Mouse (Mus musculus) MEL (cell line): ENCODE measurements at regions not wholly inside any gene's neighbourhood (a gene's known extent, or its start where the extent isn't known, plus 50 kb on each side); places are given as distances from the start of the nearest gene placed in this dataset.

Experiments
- DNase-seq: peaks from one replicate; pipeline ENCODE4 v3.0.0; 2011; ENCODE audit warnings: low read depth, low spot score
- H3K27ac ChIP-seq: 2 replicates; pipeline ENCODE4 v1.5.1; 2012; ENCODE audit warnings: low read depth, mild to moderate bottlenecking, control low read depth, low read length, moderate library complexity; ENCODE audit not compliant: control insufficient read depth
- H3K27me3 ChIP-seq, 2 experiments: fragments of 150-350 bp in 1 of 2; sonication (generic) in 1 of 2; 2 replicates each; pipeline ENCODE4 v1.6.1; 2012; ENCODE audit warnings: low read length in 2 of 2, mild to moderate bottlenecking in 2 of 2, improper control_type of control experiment in 1 of 2, moderate library complexity in 1 of 2; ENCODE audit not compliant: insufficient read depth in 2 of 2, control insufficient read depth in 1 of 2
- H3K36me3 ChIP-seq, 2 experiments: 2 replicates each; pipeline ENCODE4 v1.6.1; 2012 to 2014; ENCODE audit warnings: low read length in 2 of 2, improper control_type of control experiment in 1 of 2, inconsistent platforms in 1 of 2, mild to moderate bottlenecking in 1 of 2; ENCODE audit not compliant: insufficient read depth in 2 of 2, control insufficient read depth in 1 of 2
- H3K4me1 ChIP-seq, 2 experiments: fragments of 150-350 bp in 1 of 2; sonication (generic) in 1 of 2; 2 replicates each; pipeline ENCODE4 v1.6.1; 2012; ENCODE audit warnings: low read length in 2 of 2, improper control_type of control experiment in 1 of 2, mild to moderate bottlenecking in 1 of 2; ENCODE audit not compliant: insufficient read depth in 2 of 2, control insufficient read depth in 1 of 2
- H3K4me3 ChIP-seq, 2 experiments: fragments of 150-350 bp in 1 of 2; sonication (generic) in 1 of 2; 2 replicates each; pipeline ENCODE4 v1.5.1; 2012; ENCODE audit warnings: low read depth in 2 of 2, low read length in 2 of 2, mild to moderate bottlenecking in 2 of 2, moderate library complexity in 2 of 2, control low read depth in 1 of 2, improper control_type of control experiment in 1 of 2; ENCODE audit not compliant: control insufficient read depth in 1 of 2, insufficient read depth in 1 of 2
- H3K79me2 ChIP-seq: 2 replicates; pipeline ENCODE4 v1.6.1; 2012; ENCODE audit warnings: mild to moderate bottlenecking, low read length, moderate library complexity; ENCODE audit not compliant: control insufficient read depth, poor library complexity, insufficient read depth
- H3K9ac ChIP-seq: 2 replicates; pipeline ENCODE4 v1.6.1; 2012; ENCODE audit warnings: low read depth, mild to moderate bottlenecking, control low read depth, low read length, moderate library complexity; ENCODE audit not compliant: control insufficient read depth, poor library complexity, severe bottlenecking
- H3K9me3 ChIP-seq: fragments of 150-350 bp; sonication (generic); replicated peaks from 2 replicates; pipeline ENCODE4 v1.6.1; 2012; ENCODE audit warnings: mild to moderate bottlenecking, low read length, improper control_type of control experiment, moderate library complexity; ENCODE audit not compliant: insufficient read depth
- CHD1 ChIP-seq: IDR thresholded peaks from 2 replicates; pipeline ENCODE4 v1.6.1; 2012; ENCODE audit warnings: low read depth, mild to moderate bottlenecking, inconsistent platforms, low read length, improper control_type of control experiment
- CHD2 ChIP-seq: IDR thresholded peaks from 2 replicates; pipeline ENCODE4 v1.6.1; 2011; ENCODE audit warnings: low read length, improper control_type of control experiment
- CTCF ChIP-seq, 3 experiments: IDR thresholded peaks in 2 of 3; conservative IDR thresholded peaks in 1 of 3; 2 replicates each; pipeline ENCODE4 v1.5.1; 2011 to 2012; ENCODE audit warnings: low read length in 3 of 3, low read depth in 2 of 3, mild to moderate bottlenecking in 2 of 3, improper control_type of control experiment in 1 of 3, inconsistent platforms in 1 of 3, mixed read lengths in 1 of 3, moderate library complexity in 1 of 3; ENCODE audit not compliant: control insufficient read depth in 1 of 3, insufficient read depth in 1 of 3, poor library complexity in 1 of 3, severe bottlenecking in 1 of 3
- E2F4 ChIP-seq: IDR thresholded peaks from 2 replicates; pipeline ENCODE4 v1.6.1; 2011; ENCODE audit warnings: low read depth, low read length, improper control_type of control experiment, borderline replicate concordance
- ELF1 ChIP-seq: IDR thresholded peaks from 2 replicates; pipeline ENCODE4 v1.6.1; 2014; ENCODE audit warnings: low read depth, mild to moderate bottlenecking, inconsistent platforms, low read length, improper control_type of control experiment, moderate library complexity
- EP300 ChIP-seq, 2 experiments: IDR thresholded peaks; 2 replicates each; pipeline ENCODE4 v1.6.1; 2011; ENCODE audit warnings: improper control_type of control experiment in 2 of 2, low read length in 2 of 2, low read depth in 1 of 2, mild to moderate bottlenecking in 1 of 2
- ETS1 ChIP-seq: IDR thresholded peaks from 2 replicates; pipeline ENCODE4 v1.6.1; 2012; ENCODE audit warnings: low read depth, mild to moderate bottlenecking, inconsistent platforms, low read length, improper control_type of control experiment, moderate library complexity
- GABPA ChIP-seq: IDR thresholded peaks from 2 replicates; pipeline ENCODE4 v1.6.1; 2012; ENCODE audit warnings: low read depth, mild to moderate bottlenecking, inconsistent platforms, low read length, improper control_type of control experiment, moderate library complexity
- GATA1 ChIP-seq: IDR thresholded peaks from 2 replicates; pipeline ENCODE4 v1.6.1; 2011; ENCODE audit warnings: low read depth, low read length, improper control_type of control experiment
- JUND ChIP-seq: IDR thresholded peaks from 2 replicates; pipeline ENCODE4 v1.6.1; 2011; ENCODE audit warnings: low read depth, mild to moderate bottlenecking, improper control_type of control experiment, low read length
- KAT2A ChIP-seq: conservative IDR thresholded peaks from 2 replicates; pipeline ENCODE4 v1.6.1; 2012; ENCODE audit warnings: low read depth, low read length, improper control_type of control experiment, inconsistent platforms
- MAFK ChIP-seq: IDR thresholded peaks from 2 replicates; pipeline ENCODE4 v1.6.1; 2011; ENCODE audit warnings: low read depth, mild to moderate bottlenecking, low read length, improper control_type of control experiment, borderline replicate concordance
- MAX ChIP-seq: IDR thresholded peaks from 2 replicates; pipeline ENCODE4 v1.6.1; 2011; ENCODE audit warnings: low read length, improper control_type of control experiment
- MAZ ChIP-seq: IDR thresholded peaks from 2 replicates; pipeline ENCODE4 v1.6.1; 2012; ENCODE audit warnings: low read depth, mild to moderate bottlenecking, inconsistent platforms, low read length, improper control_type of control experiment
- MEF2A ChIP-seq: IDR thresholded peaks from 2 replicates; pipeline ENCODE4 v1.6.1; 2014; ENCODE audit warnings: low read depth, mild to moderate bottlenecking, inconsistent platforms, low read length, improper control_type of control experiment; ENCODE audit not compliant: poor library complexity, insufficient replicate concordance, severe bottlenecking; ENCODE audit errors: extremely low read depth
- NELFE ChIP-seq: IDR thresholded peaks from 2 replicates; pipeline ENCODE4 v1.6.1; 2011; ENCODE audit warnings: low read depth, low read length, improper control_type of control experiment
- NRF1 ChIP-seq: IDR thresholded peaks from 2 replicates; pipeline ENCODE4 v1.6.1; 2014; ENCODE audit warnings: low read depth, mild to moderate bottlenecking, inconsistent platforms, low read length, improper control_type of control experiment, moderate library complexity; ENCODE audit not compliant: poor library complexity, insufficient read depth, severe bottlenecking
- POLR2A ChIP-seq, 2 experiments: IDR thresholded peaks; 2 replicates each; pipeline ENCODE4 v1.6.1; 2011 to 2012; ENCODE audit warnings: low read length in 2 of 2, mild to moderate bottlenecking in 2 of 2, control low read depth in 1 of 2, improper control_type of control experiment in 1 of 2, low read depth in 1 of 2, moderate library complexity in 1 of 2; ENCODE audit not compliant: control insufficient read depth in 1 of 2, insufficient read depth in 1 of 2, poor library complexity in 1 of 2
- POLR2AphosphoS2 ChIP-seq: IDR thresholded peaks from 2 replicates; pipeline ENCODE4 v1.6.1; 2011; ENCODE audit warnings: low read length, improper control_type of control experiment
- RAD21 ChIP-seq: IDR thresholded peaks from 2 replicates; pipeline ENCODE4 v1.6.1; 2011; ENCODE audit warnings: mild to moderate bottlenecking, low read depth, low read length, improper control_type of control experiment
- SMC3 ChIP-seq: IDR thresholded peaks from 2 replicates; pipeline ENCODE4 v1.6.1; 2011; ENCODE audit warnings: low read depth, low read length, improper control_type of control experiment
- TAL1 ChIP-seq: IDR thresholded peaks from 2 replicates; pipeline ENCODE4 v1.6.1; 2012; ENCODE audit warnings: mild to moderate bottlenecking, inconsistent platforms, low read length, moderate library complexity, mixed read lengths
- TBP ChIP-seq: IDR thresholded peaks from 2 replicates; pipeline ENCODE4 v1.8.0; 2011; ENCODE audit warnings: low read depth, low read length, improper control_type of control experiment
- TCF12 ChIP-seq: IDR thresholded peaks from 2 replicates; pipeline ENCODE4 v1.6.1; 2014; ENCODE audit warnings: low read depth, mild to moderate bottlenecking, inconsistent platforms, low read length, improper control_type of control experiment, moderate library complexity
- USF2 ChIP-seq, 2 experiments: IDR thresholded peaks; 2 replicates each; pipeline ENCODE4 v1.6.1; 2011 to 2012; ENCODE audit warnings: improper control_type of control experiment in 2 of 2, low read length in 2 of 2, borderline replicate concordance in 1 of 2, inconsistent platforms in 1 of 2, low read depth in 1 of 2, mild to moderate bottlenecking in 1 of 2; ENCODE audit not compliant: insufficient read depth in 1 of 2

DNA sequence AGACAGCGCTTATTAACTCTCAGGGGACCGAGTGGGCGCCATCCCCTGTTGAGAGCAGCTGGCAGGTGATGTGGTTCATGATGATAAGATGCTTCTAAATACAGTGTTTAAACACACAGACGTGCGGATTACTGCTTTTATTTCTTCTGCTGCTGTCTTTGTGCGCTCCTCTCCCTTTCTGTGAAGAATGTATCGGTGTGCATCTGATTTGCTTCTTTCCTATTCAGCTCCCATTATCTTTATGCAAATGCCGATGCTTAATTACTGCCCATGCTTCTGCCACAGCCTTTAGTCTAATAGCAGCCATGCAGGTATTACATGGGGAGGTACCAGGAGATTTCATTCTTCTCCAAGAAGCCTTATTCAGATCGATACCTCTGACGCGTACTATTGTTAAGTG lies 240.6 kb upstream of the Smlr1 start:
- H3K9me3 ChIP-seq = no peaks in the 10 kb centered on the region
- TF ChIP-seq SMC3 = no peak
- TF ChIP-seq NRF1 = no peak
- TF ChIP-seq ELF1 = no peak
- no peak for TF ChIP-seq TCF12
- no peak for TF ChIP-seq MAFK
- no peak for TF ChIP-seq EP300 (IDR thresholded peaks at IDR 0.05; ENCODE audit: low read depth in 1 of 2, low read length in 2 of 2)
- no peak for TF ChIP-seq GABPA
- TF ChIP-seq USF2 (IDR thresholded peaks at IDR 0.05; ENCODE audit: borderline replicate concordance in 1 of 2, insufficient read depth in 1 of 2, low read depth in 1 of 2, low read length in 2 of 2) = no peak
- no peak for TF ChIP-seq POLR2AphosphoS2
- TF ChIP-seq MAZ = no peak
- TF ChIP-seq TBP = no peak
- TF ChIP-seq KAT2A = no peak
- TF ChIP-seq RAD21 = no peak
- no peak for TF ChIP-seq CTCF (IDR thresholded peaks at IDR 0.05 in 2 of 3, conservative IDR thresholded peaks at IDR 0.05 in 1 of 3; ENCODE audit: control insufficient read depth in 1 of 3, insufficient read depth in 1 of 3, low read depth in 2 of 3, low read length in 3 of 3, poor library complexity in 1 of 3, severe bottlenecking in 1 of 3)
- no peak for TF ChIP-seq GATA1
- TF ChIP-seq E2F4 = no peak
- no peak for TF ChIP-seq MAX
- no peak for TF ChIP-seq JUND
- H3K27ac ChIP-seq = no peak overlapping the region

DNA sequence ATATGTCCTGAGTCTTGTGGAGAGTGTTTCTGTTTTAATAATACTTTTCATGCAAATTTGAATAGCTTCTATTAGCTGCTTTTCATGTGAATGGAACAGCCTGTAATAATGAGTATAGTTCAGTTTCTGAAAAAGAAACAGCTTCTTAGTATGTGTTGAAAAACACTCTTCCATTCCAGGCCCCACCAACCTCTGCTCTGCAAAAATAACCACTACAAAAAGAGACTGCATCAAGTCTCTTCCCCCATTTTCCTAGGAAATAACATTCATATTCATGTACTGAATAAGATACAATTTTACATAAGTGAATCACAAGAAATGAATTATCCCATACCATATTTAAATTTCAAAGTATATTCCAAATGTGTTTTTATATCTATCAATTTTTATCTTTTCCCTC lies 234.0 kb upstream of the Smlr1 start:
- H3K4me3 ChIP-seq = no peak overlapping the region
- no peaks in the 10 kb centered on the region for H3K9me3 ChIP-seq
- H3K9ac ChIP-seq = no peak overlapping the region
- no peaks in the 10 kb centered on the region for H3K79me2 ChIP-seq
- no peak for TF ChIP-seq CHD1
- TF ChIP-seq CHD2 = no peak
- TF ChIP-seq MAX = no peak
- no peak for TF ChIP-seq MEF2A
- no peak for TF ChIP-seq ETS1
- TF ChIP-seq NELFE = no peak
- no peak for TF ChIP-seq TAL1
- no peak for TF ChIP-seq E2F4
- TF ChIP-seq RAD21 = no peak
- TF ChIP-seq TCF12 = no peak
- no peak for TF ChIP-seq POLR2A (IDR thresholded peaks at IDR 0.05; ENCODE audit: control insufficient read depth in 1 of 2, insufficient read depth in 1 of 2, low read depth in 1 of 2, low read length in 2 of 2, poor library complexity in 1 of 2)
- H3K4me1 ChIP-seq = no peaks in the 10 kb centered on the region
- H3K27me3 ChIP-seq = no peaks in the 10 kb centered on the region
- no peak overlapping the region for H3K27ac ChIP-seq
- no peak for DNase-seq
- H3K36me3 ChIP-seq = no peaks in the 10 kb centered on the region

More for the DNA sequence above, 240.6 kb upstream of the Smlr1 start:
- Histone ChIP-seq H3K79me2 (no peaks in the 10 kb centered on the region), H3K27me3 (no peaks in the 10 kb centered on the region), H3K4me3 (no peak overlapping the region), H3K36me3 (no peaks in the 10 kb centered on the region), H3K4me1 (no peaks in the 10 kb centered on the region), H3K9ac (no peak overlapping the region)
- DNase-seq = no peak
